Mouse (Mus musculus) E14TG2a.4 (cell line): ENCODE results near the gene Dnah2.

Experiments used
- CTCF ChIP-seq: conservative IDR thresholded peaks from 2 replicates; pipeline ENCODE4 v1.5.1; 2014; ENCODE audit warnings: low read length
- NANOG ChIP-seq: IDR thresholded peaks from 2 replicates; pipeline ENCODE4 v1.6.1; 2014; ENCODE audit warnings: borderline replicate concordance, low read length, mixed read lengths
- POU5F1 ChIP-seq: IDR thresholded peaks from 2 replicates; pipeline ENCODE4 v1.6.1; 2014; ENCODE audit warnings: low read length, borderline replicate concordance

DNA sequence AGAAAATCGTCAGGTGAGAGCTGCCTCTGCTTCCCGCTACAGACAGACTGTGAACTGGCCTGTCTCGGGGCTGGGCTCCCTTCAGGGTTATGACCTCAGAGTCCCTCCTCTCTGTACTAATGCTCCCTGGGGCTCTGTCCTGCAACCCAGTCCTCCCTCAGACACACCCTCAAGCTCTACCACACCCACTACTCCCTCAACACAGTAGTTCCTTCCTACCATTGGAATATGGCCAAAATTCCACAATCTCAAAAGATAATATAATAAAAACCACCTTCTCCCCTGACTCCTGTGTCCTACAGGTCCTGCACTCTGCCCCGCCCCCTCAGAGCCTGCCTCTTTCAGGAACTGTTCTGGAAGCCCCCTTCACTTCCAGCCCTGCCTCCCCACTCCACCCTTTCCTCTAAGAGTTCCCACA is 45.0 kb downstream of the Dnah2 start:
- TF ChIP-seq CTCF: no peak
- TF ChIP-seq POU5F1: no peak
- no peak for TF ChIP-seq NANOG
